Mouse (Mus musculus) cerebellum, adult 2 months (tissue): ENCODE measurements around the gene Ncbp2.
"Not testable (repeated sequence)": the region's sequence is repeated elsewhere in the genome, so short reads cannot be mapped to it uniquely, and the experiment has no call there.

Source experiments
- CTCF ChIP-seq: fragments of 200-500 bp; IDR thresholded peaks from 2 replicates; pipeline ENCODE4 v1.5.1; 2011; ENCODE audit warnings: low read depth, mild to moderate bottlenecking, control low read depth, low read length, moderate library complexity, borderline replicate concordance; ENCODE audit not compliant: insufficient read depth
- POLR2A ChIP-seq: fragments of 200-500 bp; IDR thresholded peaks from 2 replicates; pipeline ENCODE4 v1.6.1; 2011; ENCODE audit warnings: low read length, control low read depth, borderline replicate concordance; ENCODE audit not compliant: insufficient read depth

DNA sequence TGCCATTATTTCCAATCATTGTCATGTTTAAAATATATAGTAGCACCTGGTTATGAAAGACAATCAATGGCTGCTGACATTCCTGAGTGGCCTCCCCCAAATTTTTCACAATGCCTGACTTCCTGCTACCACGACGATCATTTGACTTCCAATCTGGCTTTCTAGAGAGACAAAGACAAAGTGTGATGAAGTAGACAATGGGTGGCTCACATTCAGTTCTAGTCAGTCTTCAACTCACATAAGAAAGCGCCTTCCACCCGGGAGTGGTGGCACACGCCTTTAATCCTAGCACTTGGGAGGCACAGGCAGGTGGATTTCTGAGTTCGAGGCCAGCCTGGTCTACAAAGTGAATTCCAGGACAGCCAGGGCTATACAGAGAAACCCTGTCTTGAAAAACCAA, 2.3 kb upstream of the Ncbp2 start:
- not testable (repeated sequence) for TF ChIP-seq POLR2A, CTCF
